Comparison of ENCODE assay signal across 8 mouse cellular contexts in the genomic region with DNA sequence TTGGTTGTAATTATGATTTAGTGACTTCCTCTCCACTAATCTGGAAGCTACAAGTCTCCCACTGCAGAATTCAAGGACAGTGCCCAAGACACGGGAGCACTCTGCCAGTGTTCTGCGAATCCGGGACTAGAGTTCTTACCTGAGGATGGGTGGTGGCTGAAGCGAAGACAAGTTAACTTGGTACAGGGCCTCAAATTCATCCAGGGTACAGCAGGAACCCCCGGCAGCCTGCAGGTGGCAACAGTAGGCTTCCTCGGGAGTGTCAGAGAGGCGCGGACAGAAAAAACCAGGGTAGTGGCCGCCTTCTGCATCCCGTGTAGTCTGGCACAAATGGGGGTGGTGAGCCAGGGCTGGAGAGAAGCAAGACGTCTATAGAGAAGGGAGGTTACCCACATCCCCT. TPM values are rescaled to one million over a fixed set of nuclear protein-coding genes. Genes with fewer than 3 reads are reported as not detected.
DNase-seq lines count a peak whose midpoint lies in the region; ATAC-seq and TF ChIP-seq lines count a peak whose summit lies in the region.

TSS of gene Unc45a (minus strand) at position 213 of the 400 bp plus-strand sequence.

- peak; percentile 80 for DNase-seq in G1E (ENCODE audit: low spot score)
- DNase-seq in heart, postnatal 0 days (ENCODE audit: low spot score), result peak; percentile 87
- peak; percentile 79 to 85 for DNase-seq in kidney, postnatal 25 days
- peak; percentile 78 for DNase-seq in neural tube, embryonic 11.5 days (ENCODE audit: low spot score)

- H3K4me2 ChIP-seq in forebrain, embryonic 13.5 days, result peak within 1 kb of the TSS; percentile 90
- H3K4me2 ChIP-seq in heart, postnatal 0 days (ENCODE audit: low read depth, low read length), result peak within 1 kb of the TSS; percentile 67
- H3K4me2 ChIP-seq in liver, embryonic 15.5 days, result peak within 1 kb of the TSS; percentile 80
- peak within 1 kb of the TSS; percentile 87 for H3K4me2 ChIP-seq in neural tube, embryonic 11.5 days (ENCODE audit: low read depth)

- H3K9me3 ChIP-seq in G1E (replicated peaks), result no peaks in the 10 kb centered on the region
- H3K9me3 ChIP-seq in forebrain, embryonic 13.5 days (replicated peaks), result no peaks in the 10 kb centered on the region
- H3K9me3 ChIP-seq in heart, postnatal 0 days (replicated peaks; ENCODE audit: control insufficient read depth, low read length), result no peaks in the 10 kb centered on the region
- no peaks in the 10 kb centered on the region for H3K9me3 ChIP-seq in liver, embryonic 15.5 days (replicated peaks)
- no peaks in the 10 kb centered on the region for H3K9me3 ChIP-seq in neural tube, embryonic 11.5 days (ENCODE audit: control insufficient read depth, low read length)

- TF ChIP-seq CTCF in G1E (IDR thresholded peaks at IDR 0.05; ENCODE audit: low read depth, low read length), result peak; percentile 44; the same call in 1 of the 2 replicates
- TF ChIP-seq CTCF in heart, postnatal 0 days (IDR thresholded peaks at IDR 0.05; ENCODE audit: low read depth), result peak; percentile 69
- peak; percentile 53; the same call in 1 of the 2 replicates for TF ChIP-seq CTCF in testis, adult 2 months (IDR thresholded peaks at IDR 0.05; ENCODE audit: control insufficient read depth, insufficient read depth, insufficient replicate concordance, low read depth, low read length)

- 2% methylated on average over 11 of the region's 11 CpGs for WGBS in forebrain, embryonic 13.5 days
- WGBS in heart, postnatal 0 days, result 0% methylated on average over 11 of the region's 11 CpGs
- WGBS in liver, embryonic 15.5 days (ENCODE audit: insufficient replicate concordance), result 2% methylated on average over 11 of the region's 11 CpGs
- 4% methylated on average over 11 of the region's 11 CpGs for WGBS in neural tube, embryonic 11.5 days

- peaks cover 55% of the 10 kb centered on the region for H3K4me1 ChIP-seq in G1E (ENCODE audit: insufficient read depth, low read depth, low read length)
- H3K4me1 ChIP-seq in forebrain, embryonic 13.5 days, result peaks cover 50% of the 10 kb centered on the region
- H3K4me1 ChIP-seq in heart, postnatal 0 days (ENCODE audit: control insufficient read depth, insufficient read depth), result peaks cover 23% of the 10 kb centered on the region
- peaks cover 48% of the 10 kb centered on the region for H3K4me1 ChIP-seq in liver, embryonic 15.5 days (replicated peaks)
- H3K4me1 ChIP-seq in neural tube, embryonic 11.5 days (ENCODE audit: control insufficient read depth, insufficient read depth, low read length), result peaks cover 15% of the 10 kb centered on the region
- peaks cover 23% of the 10 kb centered on the region for H3K4me1 ChIP-seq in testis, adult 2 months (ENCODE audit: control insufficient read depth, insufficient read depth, low read length)

- H3K4me3 ChIP-seq in G1E (ENCODE audit: low read depth, low read length), result peak within 1 kb of the TSS; percentile 76
- H3K4me3 ChIP-seq in forebrain, embryonic 13.5 days, result peak within 1 kb of the TSS; percentile 61
- H3K4me3 ChIP-seq in heart, postnatal 0 days (ENCODE audit: low read depth, low read length), result peak within 1 kb of the TSS; percentile 66
- H3K4me3 ChIP-seq in liver, embryonic 15.5 days (replicated peaks), result peak within 1 kb of the TSS; percentile 72
- H3K4me3 ChIP-seq in neural tube, embryonic 11.5 days (ENCODE audit: low read depth, low read length), result peak within 1 kb of the TSS; percentile 59
- peak within 1 kb of the TSS; percentile 75 for H3K4me3 ChIP-seq in testis, adult 2 months (ENCODE audit: control insufficient read depth, low read depth, low read length)

- H3K9ac ChIP-seq in forebrain, embryonic 13.5 days, result peak within 1 kb of the TSS; percentile 87
- H3K9ac ChIP-seq in heart, postnatal 0 days (replicated peaks; ENCODE audit: low read depth, low read length), result peak within 1 kb of the TSS; percentile 60
- H3K9ac ChIP-seq in liver, embryonic 15.5 days, result peak within 1 kb of the TSS; percentile 68
- H3K9ac ChIP-seq in neural tube, embryonic 11.5 days (ENCODE audit: low read length), result peak within 1 kb of the TSS; percentile 72

- peak within 1 kb of the TSS; percentile 88 for H3K27ac ChIP-seq in forebrain, embryonic 13.5 days
- H3K27ac ChIP-seq in heart, postnatal 0 days (ENCODE audit: low read depth), result peak within 1 kb of the TSS; percentile 96
- H3K27ac ChIP-seq in liver, embryonic 15.5 days (replicated peaks), result peak within 1 kb of the TSS; percentile 86
- peak within 1 kb of the TSS; percentile 82 for H3K27ac ChIP-seq in neural tube, embryonic 11.5 days (ENCODE audit: low read depth, low read length)
- peak within 1 kb of the TSS; percentile 71 for H3K27ac ChIP-seq in testis, adult 2 months (ENCODE audit: control insufficient read depth, insufficient read depth, low read depth, low read length)

- no peak for TF ChIP-seq POLR2A in testis, adult 2 months (IDR thresholded peaks at IDR 0.05; ENCODE audit: control insufficient read depth, low read depth, low read length)

- no peaks in the 10 kb centered on the region for H3K27me3 ChIP-seq in G1E (ENCODE audit: insufficient read depth, low read length)
- H3K27me3 ChIP-seq in forebrain, embryonic 13.5 days, result no peaks in the 10 kb centered on the region
- no peaks in the 10 kb centered on the region for H3K27me3 ChIP-seq in heart, postnatal 0 days (ENCODE audit: control insufficient read depth, insufficient read depth, low read length)
- H3K27me3 ChIP-seq in liver, embryonic 15.5 days, result peaks cover 9% of the 10 kb centered on the region; the same call in 1 of the 2 replicates
- no peaks in the 10 kb centered on the region for H3K27me3 ChIP-seq in neural tube, embryonic 11.5 days (ENCODE audit: control insufficient read depth, insufficient read depth, low read length)
- no peaks in the 10 kb centered on the region for H3K27me3 ChIP-seq in testis, adult 2 months (ENCODE audit: control insufficient read depth, insufficient read depth, low read length)

- peak; percentile 43; the same call in 1 of the 2 replicates for ATAC-seq in G1E (ENCODE audit: extremely low read depth, insufficient number of reproducible peaks, low FRiP score, poor library complexity, severe bottlenecking)
- ATAC-seq in cerebellum, adult (ENCODE audit: insufficient number of reproducible peaks, low FRiP score, low TSS enrichment), result peak; percentile 29; the same call in 1 of the 2 replicates
- ATAC-seq in forebrain, embryonic 13.5 days, result peak; percentile 40
- ATAC-seq in heart, postnatal 0 days (ENCODE audit: insufficient read depth, low read depth), result peak; percentile 52
- ATAC-seq in liver, embryonic 15.5 days (ENCODE audit: insufficient read depth), result peak; percentile 43
- peak; percentile 48; the same call in 1 of the 2 replicates for ATAC-seq in neural tube, embryonic 11.5 days (ENCODE audit: insufficient read depth, low FRiP score, low TSS enrichment)

- TF ChIP-seq EP300 in heart, postnatal 0 days (IDR thresholded peaks at IDR 0.05; ENCODE audit: low read depth), result no peak

- peaks cover 40% of the 10 kb centered on the region for H3K36me3 ChIP-seq in G1E (replicated peaks)
- peaks cover 20% of the 10 kb centered on the region for H3K36me3 ChIP-seq in forebrain, embryonic 13.5 days (ENCODE audit: poor library complexity, severe bottlenecking)
- peaks cover 18% of the 10 kb centered on the region for H3K36me3 ChIP-seq in heart, postnatal 0 days (replicated peaks; ENCODE audit: control insufficient read depth, insufficient read depth, low read length)
- peaks cover 15% of the 10 kb centered on the region for H3K36me3 ChIP-seq in liver, embryonic 15.5 days (replicated peaks)
- peaks cover 12% of the 10 kb centered on the region for H3K36me3 ChIP-seq in neural tube, embryonic 11.5 days (ENCODE audit: control insufficient read depth, insufficient read depth, low read length)
- no peaks in the 10 kb centered on the region for H3K36me3 ChIP-seq in testis, adult 2 months (ENCODE audit: control insufficient read depth, insufficient read depth, low read length)

RNA-seq across cellular contexts. Expression of gene Unc45a, which starts in this region (rescaled TPM):
- total RNA-seq in G1E (2014; fragmentation: Nextera tagmentation) (14.9 and 19.9 TPM in 2 replicates), G1E (2017) (24.1 and 27.1 TPM in 2 replicates)
- polyA plus RNA-seq in G1E (2012), result 37.4 and 39.0 TPM in 2 replicates
- polyA plus RNA-seq in forebrain, embryonic 13.5 days (2015; fragmentation: Nextera tagmentation; extraction: Ambion mirVana), result 40.8 and 46.2 TPM in 2 replicates
- total RNA-seq in heart, postnatal 0 days (2014; rRNA removed; ENCODE audit: low replicate concordance), result 21.6 and 44.5 TPM in 2 replicates
- 11.0 and 12.5 TPM in 2 replicates for polyA plus RNA-seq in heart, postnatal 0 days (2015; fragmentation: Nextera tagmentation; extraction: Ambion mirVana)
- polyA plus RNA-seq in liver, embryonic 15.5 days (2015; fragmentation: Nextera tagmentation; extraction: Ambion mirVana), result 8.9 and 9.4 TPM in 2 replicates
- 36.2 and 36.8 TPM in 2 replicates for polyA plus RNA-seq in neural tube, embryonic 11.5 days (2014; fragmentation: Nextera tagmentation; extraction: Ambion mirVana)
- 9.4 and 21.9 TPM in 2 replicates for polyA plus RNA-seq in testis, adult 2 months (2012; rRNA removed)

Comparison
In these comparisons a context has a peak if more than half of its experiments do, and no peak if none do; other contexts are left out.
1. Peak in every context shown above with its lines: DNase-seq, ATAC-seq, H3K4me3 ChIP-seq and H3K27ac ChIP-seq.